Mouse (Mus musculus): ENCODE measurements around the gene Vmn1r2. TPM values are rescaled to one million over a fixed set of nuclear protein-coding genes. Genes with fewer than 3 reads are reported as not detected.
"Not testable (repeated sequence)": the region's sequence is repeated elsewhere in the genome, so short reads cannot be mapped to it uniquely, and the experiment has no call there.

The Vmn1r2 gene
- total RNA-seq, 1 experiment: not detected

DNA sequence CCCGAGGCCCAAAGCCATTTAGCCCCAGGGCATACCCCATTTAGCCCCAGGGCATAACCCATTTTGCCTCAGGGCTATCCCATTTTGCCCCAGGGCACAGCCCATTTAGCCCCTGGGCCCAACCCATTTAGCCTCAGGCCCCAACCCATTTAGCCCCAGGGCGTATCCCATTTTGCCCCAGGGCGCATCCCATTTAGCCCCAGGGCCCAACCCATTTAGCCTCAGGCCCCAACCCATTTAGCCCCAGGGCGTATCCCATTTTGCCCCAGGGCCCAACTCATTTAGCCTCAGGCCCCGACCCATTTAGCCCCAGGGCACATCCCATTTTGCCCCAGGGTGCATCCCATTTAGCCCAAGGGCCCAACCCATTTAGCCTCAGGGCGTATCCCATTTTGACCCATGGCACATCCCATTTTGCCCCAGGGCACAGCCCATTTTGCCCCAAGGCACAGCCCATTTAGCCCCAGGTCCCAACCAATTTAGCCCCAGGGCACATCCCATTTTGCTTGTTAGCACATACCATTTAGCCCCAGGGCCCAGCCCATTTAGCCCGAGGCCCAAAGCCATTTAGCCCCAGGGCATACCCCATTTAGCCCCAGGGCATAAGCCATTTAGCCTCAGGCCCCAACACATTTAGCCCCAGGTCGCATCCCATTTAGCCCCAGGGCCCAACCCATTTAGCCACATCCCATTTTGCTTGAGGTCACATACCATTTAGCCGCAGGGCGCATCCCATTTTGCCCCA is 9.8 kb downstream of the Vmn1r2 start:
- H3K36me3 ChIP-seq (ENCODE audit: control insufficient read depth, insufficient read depth, low read length, poor library complexity, severe bottlenecking); H3K4me1 ChIP-seq (ENCODE audit: control insufficient read depth in 2 of 2, insufficient read depth in 2 of 2, low read length in 2 of 2, poor library complexity in 1 of 2); in situ Hi-C loops (cut with MboI; ENCODE audit: low sequenced_read_pairs in 2 of 2, unreplicated experiment in 2 of 2); H3K9ac ChIP-seq (ENCODE audit: insufficient read depth, low read depth, low read length, poor library complexity, severe bottlenecking); DNase-seq (ENCODE audit: low read depth, low spot score); H3K4me3 ChIP-seq (ENCODE audit: insufficient read depth in 1 of 2, low read depth in 1 of 2, low read length in 2 of 2, poor library complexity in 1 of 2, severe bottlenecking in 1 of 2); H3K27ac ChIP-seq (ENCODE audit: insufficient read depth, low read depth, low read length, poor library complexity, severe bottlenecking); H3K9me3 ChIP-seq (ENCODE audit: control insufficient read depth, insufficient read depth, low read depth, low read length): not testable (repeated sequence)

GRCm38 (mm10) chr4:3185258-3185657 is 18.1 kb downstream of the Vmn1r2 start, which contains the start of gene Vmn1r3:
Gene Vmn1r3 (minus strand): TSS chr4:3185358.
- H3K36me3 ChIP-seq (ENCODE audit: control insufficient read depth, insufficient read depth, low read length, poor library complexity, severe bottlenecking); DNase-seq (ENCODE audit: low read depth, low spot score); H3K4me3 ChIP-seq (ENCODE audit: insufficient read depth in 1 of 2, low read depth in 1 of 2, low read length in 2 of 2, poor library complexity in 1 of 2, severe bottlenecking in 1 of 2); H3K27ac ChIP-seq (ENCODE audit: insufficient read depth, low read depth, low read length, poor library complexity, severe bottlenecking); H3K9me3 ChIP-seq (ENCODE audit: control insufficient read depth, insufficient read depth, low read depth, low read length); in situ Hi-C loops (cut with MboI; ENCODE audit: low sequenced_read_pairs in 2 of 2, unreplicated experiment in 2 of 2); H3K9ac ChIP-seq (ENCODE audit: insufficient read depth, low read depth, low read length, poor library complexity, severe bottlenecking); H3K4me1 ChIP-seq (ENCODE audit: control insufficient read depth in 2 of 2, insufficient read depth in 2 of 2, low read length in 2 of 2, poor library complexity in 1 of 2): not testable (repeated sequence)

GRCm38 (mm10) chr4:3209643-3210217 is 42.6 kb downstream of the Vmn1r2 start:
- DNase-seq (ENCODE audit: low read depth, low spot score); H3K9ac ChIP-seq (ENCODE audit: insufficient read depth, low read depth, low read length, poor library complexity, severe bottlenecking); H3K4me1 ChIP-seq (ENCODE audit: control insufficient read depth in 2 of 2, insufficient read depth in 2 of 2, low read length in 2 of 2, poor library complexity in 1 of 2); H3K4me3 ChIP-seq (ENCODE audit: insufficient read depth in 1 of 2, low read depth in 1 of 2, low read length in 2 of 2, poor library complexity in 1 of 2, severe bottlenecking in 1 of 2); H3K27ac ChIP-seq (ENCODE audit: insufficient read depth, low read depth, low read length, poor library complexity, severe bottlenecking); in situ Hi-C loops (cut with MboI; ENCODE audit: low sequenced_read_pairs in 2 of 2, unreplicated experiment in 2 of 2); H3K36me3 ChIP-seq (ENCODE audit: control insufficient read depth, insufficient read depth, low read length, poor library complexity, severe bottlenecking); H3K9me3 ChIP-seq (ENCODE audit: control insufficient read depth, insufficient read depth, low read depth, low read length): not testable (repeated sequence)

DNA sequence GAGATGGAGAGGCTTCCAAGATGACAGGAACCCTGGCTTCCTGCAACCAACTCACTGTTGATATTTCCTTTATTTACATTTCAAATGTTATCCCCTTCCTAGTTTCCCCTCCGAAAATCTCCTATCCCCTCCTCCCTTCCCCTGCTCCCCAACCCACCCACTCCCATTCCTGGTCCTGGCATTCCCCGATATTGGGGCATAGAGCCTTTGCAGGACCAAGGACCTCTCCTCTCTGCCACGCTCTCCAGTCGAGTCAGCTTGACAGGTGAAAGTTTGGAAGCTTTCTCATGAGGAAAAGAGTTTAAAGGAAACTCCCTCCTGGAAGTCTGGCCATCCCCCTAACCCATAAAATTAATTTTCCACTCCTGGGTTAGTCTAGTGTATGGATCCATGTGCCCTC is 46.2 kb downstream of the Vmn1r2 start:
- H3K9me3 ChIP-seq (ENCODE audit: control insufficient read depth, insufficient read depth, low read depth, low read length); H3K4me3 ChIP-seq (ENCODE audit: insufficient read depth in 1 of 2, low read depth in 1 of 2, low read length in 2 of 2, poor library complexity in 1 of 2, severe bottlenecking in 1 of 2); H3K27ac ChIP-seq (ENCODE audit: insufficient read depth, low read depth, low read length, poor library complexity, severe bottlenecking); DNase-seq (ENCODE audit: low read depth, low spot score); H3K36me3 ChIP-seq (ENCODE audit: control insufficient read depth, insufficient read depth, low read length, poor library complexity, severe bottlenecking); H3K4me1 ChIP-seq (ENCODE audit: control insufficient read depth in 2 of 2, insufficient read depth in 2 of 2, low read length in 2 of 2, poor library complexity in 1 of 2); in situ Hi-C loops (cut with MboI; ENCODE audit: low sequenced_read_pairs in 2 of 2, unreplicated experiment in 2 of 2); H3K9ac ChIP-seq (ENCODE audit: insufficient read depth, low read depth, low read length, poor library complexity, severe bottlenecking): not testable (repeated sequence)

- H3K4me1 ChIP-seq (ENCODE audit: control insufficient read depth in 2 of 2, insufficient read depth in 2 of 2, low read length in 2 of 2, poor library complexity in 1 of 2); H3K4me3 ChIP-seq (ENCODE audit: insufficient read depth in 1 of 2, low read depth in 1 of 2, low read length in 2 of 2, poor library complexity in 1 of 2, severe bottlenecking in 1 of 2); in situ Hi-C loops (cut with MboI; ENCODE audit: low sequenced_read_pairs in 2 of 2, unreplicated experiment in 2 of 2); H3K36me3 ChIP-seq (ENCODE audit: control insufficient read depth, insufficient read depth, low read length, poor library complexity, severe bottlenecking); H3K9me3 ChIP-seq (ENCODE audit: control insufficient read depth, insufficient read depth, low read depth, low read length); H3K27ac ChIP-seq (ENCODE audit: insufficient read depth, low read depth, low read length, poor library complexity, severe bottlenecking); DNase-seq (ENCODE audit: low read depth, low spot score); H3K9ac ChIP-seq (ENCODE audit: insufficient read depth, low read depth, low read length, poor library complexity, severe bottlenecking): not testable (repeated sequence)
Observed at GRCm38 (mm10) chr4:3216382-3216781, 49.3 kb downstream of the Vmn1r2 start.

Other genes with a start within 250 kb of the Vmn1r2 start
- gene Vmn1r3, start 18.0 kb downstream of the Vmn1r2 start, total RNA-seq (2012; rRNA removed): not detected in 2 replicates

Data from ES-E14 (cell line).